Mouse (Mus musculus) spleen, adult 12 weeks (tissue): ENCODE data around the gene Tmem43.
"Not testable (repeated sequence)": the region's sequence is repeated elsewhere in the genome, so short reads cannot be mapped to it uniquely, and the experiment has no call there.

Experiments
- DNase-seq: peaks from one replicate; pipeline ENCODE4 v3.0.0; 2022; ENCODE audit warnings: low spot score

Tmem43 gene

DNA sequence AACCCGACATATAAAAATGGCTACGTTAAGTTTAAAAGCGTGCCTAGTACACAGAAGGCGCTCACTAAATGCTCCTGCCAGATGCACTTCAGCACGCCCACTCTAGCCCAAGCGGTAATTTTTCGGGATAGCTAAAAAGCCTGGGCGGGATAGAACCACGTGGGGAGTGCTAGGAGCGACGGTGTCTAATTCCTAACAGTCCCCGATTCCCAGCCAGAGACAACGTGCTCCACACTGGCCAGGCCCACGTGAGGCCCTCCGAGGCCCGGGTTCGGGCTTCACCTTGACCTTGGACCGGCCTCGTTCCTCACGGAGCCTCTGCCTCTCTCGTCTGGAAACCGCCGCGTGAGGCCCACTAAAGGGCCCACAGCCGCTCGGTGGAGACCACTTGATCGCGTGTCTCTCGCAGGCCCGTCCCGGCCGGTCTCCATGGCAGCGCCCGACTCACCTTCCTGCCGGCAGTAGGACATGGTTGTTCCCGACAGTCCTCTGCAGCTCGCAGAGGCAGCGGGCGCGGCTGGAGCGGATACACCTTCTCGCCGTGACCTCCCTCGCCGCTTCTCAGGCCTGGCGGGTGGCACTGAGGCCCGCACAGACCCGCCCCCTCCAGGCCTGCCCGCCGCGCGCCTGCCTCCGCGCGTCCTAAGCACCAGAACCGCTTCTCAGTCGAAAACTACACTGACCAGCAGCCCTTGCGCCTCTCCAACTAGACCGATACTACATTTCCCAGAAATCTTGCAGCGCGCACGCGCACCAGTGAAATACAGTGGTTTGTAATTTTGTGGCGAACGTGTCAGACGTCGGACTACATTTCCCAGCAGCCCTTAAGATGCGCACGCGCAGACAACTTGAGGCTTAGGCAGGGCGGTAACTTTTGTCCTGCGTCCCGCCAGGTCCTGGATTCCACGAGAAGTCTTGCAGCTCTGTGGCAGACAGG, at the start of gene Tmem43, which contains the start of gene Chchd4:
TSS of gene Tmem43 (plus strand) at position 836 of the 937 bp plus-strand sequence.
TSS of gene Chchd4 (minus strand) at position 679 of the 937 bp plus-strand sequence.
- peak; percentile 97 for DNase-seq

DNA sequence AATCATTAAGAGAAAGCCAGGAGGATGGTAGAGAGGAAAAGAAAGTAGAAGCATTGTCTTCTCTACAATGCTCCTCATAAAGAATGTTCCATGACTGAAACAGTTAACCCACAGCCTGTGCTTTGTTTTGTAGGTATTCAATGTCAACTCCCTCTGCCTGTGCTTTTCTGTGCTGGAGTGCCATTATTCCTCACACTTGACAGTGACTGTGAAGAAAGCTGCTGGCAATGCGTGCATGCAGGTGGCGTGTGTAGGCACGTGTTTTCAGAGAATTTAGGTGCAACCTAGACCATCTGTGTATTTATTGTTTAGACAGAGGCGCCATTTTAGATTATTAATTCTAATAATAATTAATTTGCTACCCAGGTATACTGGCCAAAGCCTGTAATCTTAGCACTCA, 49.4 kb upstream of the Tmem43 start:
- no peak for DNase-seq

DNA sequence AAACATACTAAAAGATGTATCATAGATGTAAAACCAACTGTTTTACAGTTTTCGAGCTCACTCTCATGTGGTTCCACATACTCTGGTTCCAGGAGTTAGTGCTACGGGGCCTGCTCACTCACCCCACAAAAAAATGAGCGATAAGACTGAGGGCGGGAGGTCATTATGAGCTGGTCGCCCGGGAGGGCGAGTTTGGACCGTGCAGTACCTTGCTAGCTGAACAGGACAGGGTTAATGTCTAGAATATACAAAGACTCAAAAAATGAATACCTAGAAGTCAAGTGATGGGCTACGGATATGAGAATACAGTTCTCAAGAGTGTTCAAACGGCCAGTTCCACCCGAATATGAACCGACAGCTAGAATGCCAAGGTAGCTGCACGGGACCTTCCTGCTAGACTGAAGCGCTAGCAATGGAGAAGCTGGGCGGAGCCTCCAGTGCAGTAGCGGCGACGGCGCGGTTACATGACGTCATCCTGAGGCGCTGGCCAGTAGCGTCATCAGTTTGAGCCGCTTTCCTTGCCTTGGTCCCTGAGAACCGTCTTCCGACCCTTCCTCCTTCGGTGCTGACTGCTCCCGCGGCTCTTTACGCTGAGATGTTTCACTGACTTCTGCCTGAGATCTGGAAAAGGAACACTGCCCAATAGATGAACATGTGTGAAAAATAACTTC, 32.9 kb upstream of the Tmem43 start:
- peak; percentile 84 for DNase-seq

DNA sequence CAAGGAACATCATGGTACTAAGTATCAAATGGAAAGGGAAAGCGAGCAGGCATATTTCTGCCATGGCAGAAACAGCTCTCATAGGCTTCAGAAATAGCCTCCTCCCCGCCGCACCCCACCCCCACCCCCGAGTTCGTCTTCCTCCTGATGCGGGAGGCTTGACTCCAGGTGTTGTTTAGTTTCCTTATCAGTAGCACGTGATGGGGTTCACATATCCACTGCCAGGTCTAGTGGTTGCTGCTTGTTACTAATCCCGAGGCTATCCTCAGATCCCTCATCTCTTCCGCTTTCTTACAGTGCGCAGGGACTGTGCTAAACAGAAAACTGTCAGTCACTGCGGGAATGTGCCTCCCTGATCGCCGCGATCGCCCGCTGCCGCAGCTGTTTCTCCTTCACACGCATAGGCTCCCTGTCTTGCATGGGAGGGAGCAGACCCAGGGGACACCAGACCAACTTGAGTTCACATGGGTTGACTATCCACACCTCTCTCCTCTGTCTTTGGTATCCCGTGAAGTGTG, 32.3 kb upstream of the Tmem43 start:
- peak; percentile 11 for DNase-seq

DNA sequence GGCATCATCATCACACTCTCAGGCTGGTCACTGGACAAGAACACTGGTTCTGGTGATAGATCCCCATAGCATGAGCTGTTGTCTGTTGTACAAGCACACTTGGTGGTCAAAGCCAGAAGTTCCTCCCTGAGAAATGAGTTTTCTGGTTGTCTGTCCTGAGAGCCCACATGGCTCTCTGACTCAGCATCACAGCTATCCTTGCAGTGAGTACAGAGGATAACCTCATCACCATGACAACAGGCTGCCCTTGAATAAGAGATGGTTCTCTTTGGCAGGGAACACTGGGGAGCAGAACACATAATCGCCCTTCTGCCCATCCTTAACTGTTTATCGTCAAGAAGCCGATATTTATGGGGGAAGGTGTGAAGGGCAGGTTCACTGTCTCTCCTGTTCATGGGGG, 28.2 kb upstream of the Tmem43 start:
- no peak for DNase-seq

DNA sequence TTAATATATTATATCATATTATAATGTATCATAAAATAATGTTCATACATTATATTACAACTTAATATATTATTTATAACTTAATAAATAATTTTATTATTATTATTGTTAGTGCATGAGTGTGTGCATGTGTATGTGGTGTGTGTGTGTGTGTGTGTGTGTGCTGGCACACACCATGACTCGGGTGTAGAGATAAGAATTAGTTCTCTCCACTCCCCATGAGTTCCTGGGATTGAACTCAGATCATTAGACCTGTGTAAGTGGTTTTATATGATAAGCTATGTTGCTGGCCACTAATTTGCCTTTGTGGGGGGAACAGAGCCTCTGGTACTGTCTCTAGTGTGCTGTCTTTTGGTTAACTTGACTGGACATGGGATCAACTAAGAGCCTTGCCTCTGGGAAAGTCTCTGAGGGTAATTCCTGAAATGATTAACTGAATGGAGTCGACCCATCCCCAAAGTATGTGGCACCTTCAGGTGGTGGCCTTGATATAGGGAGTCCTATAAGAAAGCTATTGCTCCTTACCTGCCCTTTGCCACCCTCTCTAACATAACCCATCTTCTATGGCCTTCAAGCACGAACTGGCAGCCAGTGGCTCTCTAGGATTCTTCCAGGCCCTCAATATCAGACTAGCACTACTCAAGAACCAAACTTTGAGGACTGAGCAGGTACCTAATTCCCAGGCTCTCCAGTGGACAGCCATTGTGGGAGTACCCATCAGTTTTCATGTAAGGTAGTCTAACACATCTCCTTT, 23.9 kb upstream of the Tmem43 start:
- DNase-seq = no peak

DNA sequence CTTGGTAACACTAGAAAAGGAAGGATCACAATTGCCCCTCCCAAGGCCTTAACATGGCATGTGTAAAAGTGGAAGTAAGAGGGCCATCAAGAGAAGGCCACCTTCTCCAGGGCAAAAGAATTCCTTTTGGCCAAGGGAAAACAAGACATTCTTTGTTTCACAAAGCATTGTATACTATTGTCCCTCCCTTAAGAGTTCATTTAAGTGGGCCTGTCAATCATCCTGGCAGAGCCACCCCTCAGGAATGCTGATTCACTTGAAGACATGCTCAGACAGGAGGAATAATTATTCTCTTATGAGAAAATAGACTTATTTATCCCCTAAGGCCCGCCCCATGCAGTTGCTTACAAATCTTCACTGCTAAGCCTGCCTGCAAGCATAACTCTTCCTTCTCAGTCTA, 21.4 kb upstream of the Tmem43 start:
- DNase-seq = no peak

DNA sequence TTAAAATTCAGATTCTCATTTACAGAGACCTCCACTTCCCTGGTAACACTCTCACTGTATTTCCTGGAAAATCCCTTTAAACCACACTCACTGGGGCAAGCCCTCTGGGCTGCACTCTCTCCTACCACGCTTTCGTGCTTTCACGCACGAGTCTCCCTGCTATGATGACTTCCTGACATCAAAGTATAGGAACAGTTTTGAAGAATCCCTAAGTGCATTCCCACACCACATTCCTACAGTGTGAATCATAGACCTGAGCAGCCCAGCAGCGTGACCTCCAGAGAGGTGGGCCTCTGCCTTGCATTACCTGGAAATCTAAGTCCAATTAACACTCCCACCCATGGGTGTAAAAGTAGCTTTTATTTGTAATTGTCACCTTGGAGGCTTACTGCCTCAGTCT, 19.0 kb upstream of the Tmem43 start:
- DNase-seq = no peak

DNA sequence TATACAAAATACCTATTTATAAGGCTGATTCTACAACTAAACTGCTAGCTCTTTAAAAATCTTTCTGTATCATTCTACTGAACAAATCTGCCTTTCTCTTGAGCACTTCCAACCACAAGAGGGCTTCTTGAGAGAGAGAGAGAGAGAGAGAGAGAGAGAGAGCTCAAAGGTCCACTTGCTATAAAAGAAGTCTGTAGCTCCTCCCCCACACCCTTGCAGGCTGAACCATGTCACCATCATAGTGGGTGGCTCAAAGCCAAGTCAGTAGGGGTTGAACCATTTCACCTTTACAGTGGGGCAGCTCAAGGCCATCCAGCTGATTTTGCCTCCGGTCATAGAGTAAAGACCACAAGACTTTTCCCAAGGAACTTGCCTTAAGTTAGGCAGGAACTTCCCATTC, 14.0 kb upstream of the Tmem43 start:
- DNase-seq = no peak

DNA sequence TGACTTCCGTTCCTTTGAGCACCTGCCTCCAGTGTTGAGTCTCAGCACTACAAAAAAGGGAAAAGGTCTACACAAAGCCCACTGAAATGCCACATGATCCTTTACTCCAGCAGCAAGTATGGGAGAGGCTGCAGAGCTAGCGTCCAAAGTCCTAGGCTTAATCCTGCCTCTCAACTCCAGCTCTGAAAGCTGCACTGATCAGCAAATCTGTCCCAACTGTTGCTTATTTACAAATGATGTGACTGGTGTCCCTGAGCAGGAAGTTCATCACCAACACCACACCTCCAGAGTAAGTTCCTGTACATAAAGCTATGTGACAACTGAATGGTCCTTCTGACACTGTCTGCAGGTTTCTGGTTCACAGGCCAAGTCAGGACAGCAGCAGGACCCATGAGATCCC, 7.7 kb upstream of the Tmem43 start:
- no peak for DNase-seq

DNA sequence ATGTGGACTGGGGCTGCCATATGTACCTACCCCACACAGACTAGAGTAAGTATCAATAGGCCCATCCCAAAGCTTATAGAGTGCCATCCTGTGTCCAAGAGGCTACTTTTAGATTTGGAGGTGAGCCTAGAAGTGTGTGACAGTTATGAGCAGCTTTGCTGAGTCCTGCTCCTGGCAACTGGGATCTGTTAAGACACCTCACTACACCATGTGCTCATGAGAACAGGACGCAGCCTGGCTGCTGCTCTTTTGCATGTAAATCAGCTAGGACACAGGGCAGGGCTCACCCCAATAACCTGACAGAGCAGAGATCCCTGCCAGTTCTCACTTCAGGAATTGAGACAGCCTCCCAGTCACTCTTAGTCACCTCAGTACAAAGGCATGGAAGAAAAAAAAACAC, 6.4 kb upstream of the Tmem43 start:
- DNase-seq = no peak

DNA sequence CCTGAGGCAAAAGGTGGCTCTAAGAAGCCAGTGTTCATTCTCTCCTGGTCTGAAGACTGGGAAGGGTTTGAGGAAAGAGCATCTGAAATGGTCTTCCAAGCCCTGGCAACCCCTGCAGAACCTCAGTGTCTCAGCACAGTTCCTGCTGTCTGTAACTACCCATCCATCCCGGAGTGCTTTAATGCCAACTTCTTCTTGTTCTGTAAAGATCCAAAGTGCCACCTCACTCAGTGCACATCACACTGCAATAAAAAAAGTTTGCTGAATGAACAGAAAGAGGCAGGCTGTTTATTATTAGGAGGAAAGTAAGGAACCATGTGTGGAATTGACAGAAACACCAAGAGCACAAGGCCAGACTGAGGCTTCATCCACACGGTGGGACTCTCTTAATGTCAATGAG, 2.8 kb upstream of the Tmem43 start:
- no peak for DNase-seq

DNA sequence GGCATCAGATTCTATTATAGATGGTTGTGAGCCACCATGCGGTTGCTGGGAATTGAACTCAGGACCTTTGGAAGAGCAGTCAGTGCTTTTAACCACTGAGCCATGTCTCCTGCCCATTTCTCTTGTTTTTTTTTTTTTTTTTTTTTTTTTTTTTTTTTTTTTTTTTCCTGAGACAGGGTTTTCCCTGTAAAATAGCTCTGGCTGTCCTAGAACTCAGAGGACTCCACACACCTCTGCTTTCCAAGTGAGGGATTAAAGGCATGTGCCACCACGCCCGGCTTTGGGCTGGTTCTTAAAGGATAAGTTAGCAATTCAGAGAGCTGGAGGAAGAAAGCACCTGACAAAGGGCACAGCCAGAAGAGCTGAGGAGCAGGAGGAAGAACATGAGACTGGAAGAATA, 2.1 kb upstream of the Tmem43 start:
- DNase-seq = not testable (repeated sequence)

DNA sequence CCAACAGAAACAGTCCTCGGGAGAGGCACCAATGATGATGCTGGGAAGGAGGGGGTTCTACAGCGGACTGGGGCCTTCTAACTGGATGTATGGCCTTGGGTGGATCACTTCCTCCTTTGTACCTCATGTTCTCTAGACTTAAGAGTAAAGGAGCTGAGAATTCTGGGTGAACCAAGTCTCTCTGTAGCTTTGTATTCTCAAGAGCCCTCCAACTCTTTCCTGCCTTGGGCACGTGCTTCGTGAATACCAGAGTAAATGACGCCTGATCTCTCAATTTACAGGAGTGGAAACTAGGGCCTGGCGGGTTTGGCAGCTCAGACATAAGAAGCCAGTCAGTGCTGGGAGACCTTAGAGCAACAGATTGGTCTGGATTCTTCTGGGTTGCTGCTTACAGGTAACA, 1.2 kb upstream of the Tmem43 start:
- no peak for DNase-seq

DNA sequence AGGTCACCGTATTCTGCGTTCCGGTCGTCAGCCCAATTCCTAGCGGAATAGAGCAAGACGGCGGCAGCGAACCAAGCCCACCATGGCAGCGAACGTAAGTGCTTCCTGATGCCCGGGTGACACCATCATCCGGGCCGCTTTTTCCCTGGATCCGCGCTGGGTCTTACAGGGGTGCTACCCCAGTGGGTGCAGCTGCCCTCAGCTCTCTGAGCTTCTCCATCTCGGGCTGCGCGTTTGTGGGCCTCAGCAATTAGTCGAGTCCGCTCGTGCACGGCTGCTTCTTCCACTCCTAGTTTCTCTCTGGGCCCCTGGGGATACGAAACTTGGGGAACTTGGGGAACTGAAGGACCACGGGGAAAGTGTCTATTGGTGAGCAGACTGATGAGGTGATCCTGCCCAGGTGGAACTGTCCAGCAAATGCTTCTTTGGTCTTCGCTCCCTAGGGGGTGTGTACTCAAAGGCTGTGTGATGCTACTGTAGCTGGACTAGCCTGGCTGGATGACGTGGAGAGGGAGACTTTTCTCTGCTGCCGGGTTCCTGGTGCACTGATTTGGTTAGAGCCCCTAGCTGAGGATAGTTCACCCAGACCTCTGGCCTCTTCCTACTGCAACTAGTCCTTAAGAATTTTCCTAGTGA, 420 bp downstream of the Tmem43 start:
- no peak for DNase-seq

DNA sequence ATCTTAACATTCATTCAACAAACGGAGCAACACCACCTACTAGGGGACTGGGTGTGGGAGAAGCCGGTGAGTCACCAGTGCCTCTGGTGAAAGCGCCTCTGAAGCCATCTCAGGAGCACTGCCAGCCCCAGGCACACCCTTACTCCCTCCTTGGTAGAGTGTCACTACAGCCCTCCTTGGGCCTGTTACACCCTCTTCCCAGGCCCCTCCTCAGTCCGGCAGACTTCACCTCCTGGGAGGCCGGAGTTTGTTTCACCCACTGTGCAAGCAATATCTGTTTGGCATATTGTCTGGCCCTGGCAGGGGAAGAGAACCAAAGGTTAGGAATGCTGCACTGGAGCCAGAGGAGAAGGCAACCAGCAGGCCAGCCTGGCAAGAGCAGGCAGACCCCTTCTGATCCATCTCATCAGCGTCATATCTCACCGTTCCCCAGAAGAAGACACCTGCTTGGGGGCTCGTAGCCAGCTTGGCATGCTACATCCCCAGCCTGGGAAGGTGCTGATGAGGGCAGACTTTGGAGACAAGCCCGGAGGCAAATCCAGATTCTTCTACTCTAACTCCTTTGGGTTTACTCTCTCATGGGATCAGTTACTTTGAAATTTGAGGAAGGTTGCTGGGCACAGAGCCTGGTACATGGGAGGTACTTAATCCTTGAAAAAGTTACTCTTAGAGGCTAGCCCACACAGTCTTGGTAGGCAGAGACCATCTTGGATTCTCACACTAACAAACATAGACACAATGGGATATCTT, 1.1 kb downstream of the Tmem43 start:
- no peak for DNase-seq

DNA sequence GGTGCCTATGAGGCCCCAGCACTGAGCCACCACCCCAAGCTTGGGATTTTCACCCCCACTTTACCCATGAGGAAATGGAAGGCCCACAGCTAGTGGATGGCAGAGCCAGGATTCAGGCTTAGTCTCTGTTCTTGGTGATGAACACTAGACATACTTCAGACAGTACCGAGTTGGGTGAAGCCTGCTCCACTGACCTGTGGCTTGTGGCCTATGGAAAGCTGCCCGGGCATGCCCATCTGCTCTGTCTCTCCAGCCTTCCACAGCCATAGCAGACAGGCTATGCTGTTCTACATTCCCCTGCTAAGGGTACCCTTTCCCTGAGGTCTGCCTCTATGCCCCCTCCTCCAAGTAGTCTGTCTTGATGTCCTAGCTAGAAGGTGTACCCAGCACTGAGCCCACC, 3.0 kb downstream of the Tmem43 start:
- DNase-seq = no peak

DNA sequence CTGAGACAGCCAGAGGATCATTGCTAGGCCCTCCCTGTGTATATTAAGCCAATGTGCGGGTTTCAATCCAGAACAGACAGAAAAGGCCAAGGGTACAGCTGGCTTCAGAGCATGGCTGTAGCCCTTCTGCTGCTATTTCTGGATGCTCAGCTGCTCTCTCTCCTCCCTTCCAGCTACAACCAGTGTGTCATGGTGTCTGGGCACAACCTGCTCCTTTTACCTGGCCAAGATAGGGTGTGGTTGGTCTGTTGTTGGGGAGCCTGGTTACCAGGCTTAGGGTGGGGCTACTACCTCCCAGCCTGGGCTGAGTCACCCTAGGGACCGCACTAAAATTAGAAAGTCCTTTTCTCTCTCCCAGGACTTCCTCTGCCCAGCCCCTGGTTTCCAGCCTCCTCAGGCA, 9.9 kb downstream of the Tmem43 start:
- DNase-seq = no peak

DNA sequence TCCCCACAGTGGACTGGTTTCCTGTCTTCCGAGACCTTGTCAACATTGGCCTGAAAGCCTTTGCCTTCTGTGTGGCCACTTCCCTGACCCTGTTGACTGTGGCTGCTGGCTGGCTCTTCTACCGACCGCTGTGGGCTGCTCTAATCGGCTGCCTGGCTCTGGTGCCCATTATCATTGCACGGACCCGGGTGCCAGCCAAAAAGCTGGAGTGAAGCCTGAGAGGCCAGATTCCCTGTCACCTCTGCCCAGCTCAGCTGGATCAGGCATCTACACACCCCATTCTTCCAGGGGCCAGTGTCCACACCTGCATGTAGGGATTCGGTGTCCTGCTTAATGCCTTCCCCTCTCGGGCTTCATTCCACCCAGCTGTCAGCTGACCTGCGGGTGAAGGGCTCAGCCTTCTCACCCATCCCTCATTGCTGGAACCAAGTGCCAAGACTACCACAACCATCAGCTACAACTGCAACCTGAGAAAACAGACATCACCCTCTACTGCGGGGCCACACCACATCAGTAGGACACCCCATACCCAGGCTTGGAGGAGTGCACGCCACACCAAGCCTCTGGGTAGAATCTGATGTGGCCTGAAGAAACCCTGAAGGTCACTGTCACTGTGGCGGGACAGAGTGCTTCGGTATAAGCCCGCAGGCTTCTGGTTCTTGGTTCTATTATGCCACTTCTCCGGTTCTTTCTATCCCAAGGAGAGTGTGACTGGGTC, 13.4 kb downstream of the Tmem43 start:
- DNase-seq = no peak

DNA sequence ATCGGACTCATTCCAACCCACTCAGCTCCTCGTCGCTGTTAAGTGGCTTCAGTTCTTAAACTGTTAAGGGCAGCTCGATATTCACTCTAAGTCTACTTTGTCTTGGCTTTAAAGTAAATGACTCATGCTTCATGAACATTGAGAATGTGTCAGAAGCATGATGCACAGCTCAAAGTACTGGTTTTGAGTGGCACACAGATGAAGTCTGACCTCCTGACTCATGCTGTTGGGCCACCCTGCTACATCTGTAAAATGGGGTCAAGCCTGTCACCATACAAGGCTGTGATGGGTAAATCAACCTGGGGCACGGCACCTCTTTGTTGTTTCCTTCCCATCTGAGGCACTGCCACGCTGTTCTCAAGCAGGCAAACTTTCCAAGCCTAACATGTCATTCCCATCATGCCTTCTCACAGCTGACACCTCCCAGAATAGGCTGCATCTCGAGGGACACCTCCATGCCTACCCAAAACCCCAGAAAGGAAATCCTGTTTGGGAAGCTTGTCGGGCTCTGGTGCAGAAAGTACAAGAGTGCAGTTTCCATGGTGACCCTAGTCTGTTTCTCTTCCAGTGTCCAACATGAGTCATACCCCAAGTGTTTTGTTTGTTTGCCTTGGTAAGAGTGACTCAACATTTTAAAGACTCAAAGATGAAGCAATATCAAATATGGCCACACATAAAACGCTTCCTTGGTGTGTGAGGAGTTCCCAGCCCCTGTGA, 15.2 kb downstream of the Tmem43 start:
- no peak for DNase-seq
